Mouse (Mus musculus): ENCODE measurements around the gene Clec1b.

Clec1b gene

GRCm38 (mm10) chr6:129396997-129397396, at the start of gene Clec1b:
TSS of gene Clec1b (plus strand) at chr6:129397297.
- in situ Hi-C loops (cut with MboI; ENCODE audit: low pct_unique_long_range_greater_than_20kb in 1 of 2, low sequenced_read_pairs in 2 of 2, unreplicated experiment in 1 of 2): no loop called here

- in situ Hi-C loops (cut with MboI; ENCODE audit: low pct_unique_long_range_greater_than_20kb in 1 of 2, low sequenced_read_pairs in 2 of 2, unreplicated experiment in 1 of 2): loop anchor here in 1 of 2 experiments (25.0 kb wide), 1 partner anchor 512 kb away; the partner anchor contains the start of genes Gm44511 and Klrb1b
These were observed 47.4 kb upstream of the Clec1b start for GRCm38 (mm10) chr6:129349524-129350352.

DNA sequence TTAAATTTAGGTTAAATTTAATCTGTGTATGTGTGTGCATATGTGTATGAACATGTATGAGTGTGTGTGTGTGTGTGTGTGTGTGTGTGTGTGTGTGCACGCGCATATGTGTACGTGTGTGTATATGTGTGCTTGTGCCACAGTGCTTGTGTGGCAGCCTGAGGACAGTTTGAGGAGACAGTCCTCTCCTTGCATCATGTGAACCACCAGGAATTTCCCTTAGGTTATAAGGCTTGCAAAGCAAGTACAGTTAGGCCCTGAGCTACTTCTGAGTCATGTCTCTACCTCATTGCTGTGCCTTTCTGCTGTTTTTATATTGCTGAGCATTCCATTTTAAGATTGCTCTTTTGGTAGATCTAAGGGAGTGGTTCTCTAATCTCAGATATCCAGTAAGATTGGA, 46.0 kb upstream of the Clec1b start:
- in situ Hi-C loops (cut with MboI; ENCODE audit: low pct_unique_long_range_greater_than_20kb in 1 of 2, low sequenced_read_pairs in 2 of 2, unreplicated experiment in 1 of 2): loop anchor here in 1 of 2 experiments (25.0 kb wide), 1 partner anchor 514 kb away; the partner anchor contains the start of genes Gm44511 and Klrb1b

GRCm38 (mm10) chr6:129355774-129356173, 41.3 kb upstream of the Clec1b start:
- in situ Hi-C loops (cut with MboI; ENCODE audit: low pct_unique_long_range_greater_than_20kb in 1 of 2, low sequenced_read_pairs in 2 of 2, unreplicated experiment in 1 of 2): loop anchor here in 1 of 2 experiments (25.0 kb wide), 1 partner anchor 518 kb away; the partner anchor contains the start of genes Gm44511 and Klrb1b

DNA sequence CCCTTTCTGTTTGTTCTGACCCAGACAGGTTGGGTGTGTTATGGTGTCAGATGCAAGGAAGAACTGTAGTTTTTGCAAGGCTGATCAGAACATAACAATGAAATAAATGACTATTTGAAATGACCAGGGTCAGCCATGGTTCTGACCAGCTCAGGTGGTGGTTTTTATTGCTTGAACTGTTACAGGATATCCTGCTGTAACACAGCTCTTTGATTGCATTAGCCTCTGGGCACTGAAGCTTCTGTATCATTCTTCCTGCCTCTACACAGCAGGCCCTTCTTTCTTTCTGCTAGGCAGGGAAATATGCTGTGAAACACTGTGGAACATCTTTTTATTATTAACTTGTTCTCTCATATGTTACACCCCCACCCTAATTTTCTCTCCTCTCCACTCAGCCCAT, 40.7 kb upstream of the Clec1b start:
- in situ Hi-C loops (cut with MboI; ENCODE audit: low pct_unique_long_range_greater_than_20kb in 1 of 2, low sequenced_read_pairs in 2 of 2, unreplicated experiment in 1 of 2): loop anchor here in 1 of 2 experiments (25.0 kb wide), 1 partner anchor 519 kb away; the partner anchor contains the start of genes Gm44511 and Klrb1b

DNA sequence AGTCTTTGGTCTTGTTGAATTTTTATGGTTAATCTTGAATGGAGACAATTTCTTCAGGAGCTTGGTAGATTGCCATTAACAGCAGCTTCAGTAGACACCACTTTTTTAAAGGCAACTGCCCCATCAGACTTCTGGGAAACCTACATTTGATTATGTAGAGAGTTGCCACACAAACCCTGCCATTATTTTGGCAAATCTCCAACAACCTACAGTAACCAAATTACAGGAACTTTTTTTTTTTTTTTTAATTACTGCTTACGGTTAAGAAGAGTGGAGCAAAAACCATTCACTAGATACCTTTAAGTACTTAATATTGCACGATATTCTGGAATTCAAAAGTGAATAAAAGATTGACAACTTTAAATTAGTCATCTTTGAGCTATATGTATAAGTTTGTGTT, 37.6 kb upstream of the Clec1b start:
- in situ Hi-C loops (cut with MboI; ENCODE audit: low pct_unique_long_range_greater_than_20kb in 1 of 2, low sequenced_read_pairs in 2 of 2, unreplicated experiment in 1 of 2): loop anchor here in 1 of 2 experiments (25.0 kb wide), 1 partner anchor 522 kb away; the partner anchor contains the start of genes Gm44511 and Klrb1b

- in situ Hi-C loops (cut with MboI; ENCODE audit: low pct_unique_long_range_greater_than_20kb in 1 of 2, low sequenced_read_pairs in 2 of 2, unreplicated experiment in 1 of 2): loop anchor here (10.0 to 25.0 kb wide), 3 partner anchors 109 to 527 kb away; partner anchors contain the start of genes Gm44511 (in 1 of the 2) and Klrb1b (in 1 of the 2)
These were observed 33.2 kb upstream of the Clec1b start for GRCm38 (mm10) chr6:129363942-129364341.

GRCm38 (mm10) chr6:129365959-129366359, 31.1 kb upstream of the Clec1b start:
- in situ Hi-C loops (cut with MboI; ENCODE audit: low pct_unique_long_range_greater_than_20kb in 1 of 2, low sequenced_read_pairs in 2 of 2, unreplicated experiment in 1 of 2): loop anchor here (10.0 to 25.0 kb wide), 3 partner anchors 111 to 529 kb away; partner anchors contain the start of genes Gm44511 (in 1 of the 2) and Klrb1b (in 1 of the 2)

GRCm38 (mm10) chr6:129369374-129370132, 27.5 kb upstream of the Clec1b start:
- in situ Hi-C loops (cut with MboI; ENCODE audit: low pct_unique_long_range_greater_than_20kb in 1 of 2, low sequenced_read_pairs in 2 of 2, unreplicated experiment in 1 of 2): loop anchor here (10.0 to 25.0 kb wide), 3 partner anchors 115 to 532 kb away; partner anchors contain the start of genes Gm44511 (in 1 of the 2) and Klrb1b (in 1 of the 2)

DNA sequence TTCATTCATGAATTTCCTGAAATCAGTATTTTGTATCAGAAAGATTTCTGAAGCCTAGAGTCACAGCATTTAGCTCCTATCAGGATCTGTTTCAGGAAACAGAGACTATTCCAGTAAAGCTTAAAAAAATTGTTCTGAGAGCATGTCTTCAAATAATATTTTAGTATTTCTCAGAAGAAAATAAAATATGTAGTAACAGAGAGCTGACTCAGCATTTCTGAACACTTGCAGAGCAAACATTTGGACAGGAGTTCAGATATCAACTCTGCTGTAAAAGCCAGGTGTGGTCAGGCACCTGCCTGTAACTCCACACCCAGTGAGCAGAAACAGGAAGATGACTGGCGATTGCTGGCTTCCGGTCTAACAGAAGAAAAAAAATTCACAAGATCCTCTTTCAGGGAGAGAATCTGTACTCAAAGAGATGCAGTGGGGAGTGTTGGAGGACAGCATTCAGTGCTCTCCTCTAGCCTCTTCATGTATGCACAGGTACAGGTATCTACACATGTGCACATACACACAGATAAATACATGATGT, 22.1 kb upstream of the Clec1b start:
- in situ Hi-C loops (cut with MboI; ENCODE audit: low pct_unique_long_range_greater_than_20kb in 1 of 2, low sequenced_read_pairs in 2 of 2, unreplicated experiment in 1 of 2): loop anchor here in 1 of 2 experiments (25.0 kb wide), 1 partner anchor 538 kb away; the partner anchor contains the start of genes Gm44511 and Klrb1b

GRCm38 (mm10) chr6:129380454-129380853, 16.6 kb upstream of the Clec1b start:
- in situ Hi-C loops (cut with MboI; ENCODE audit: low pct_unique_long_range_greater_than_20kb in 1 of 2, low sequenced_read_pairs in 2 of 2, unreplicated experiment in 1 of 2): no loop called here

DNA sequence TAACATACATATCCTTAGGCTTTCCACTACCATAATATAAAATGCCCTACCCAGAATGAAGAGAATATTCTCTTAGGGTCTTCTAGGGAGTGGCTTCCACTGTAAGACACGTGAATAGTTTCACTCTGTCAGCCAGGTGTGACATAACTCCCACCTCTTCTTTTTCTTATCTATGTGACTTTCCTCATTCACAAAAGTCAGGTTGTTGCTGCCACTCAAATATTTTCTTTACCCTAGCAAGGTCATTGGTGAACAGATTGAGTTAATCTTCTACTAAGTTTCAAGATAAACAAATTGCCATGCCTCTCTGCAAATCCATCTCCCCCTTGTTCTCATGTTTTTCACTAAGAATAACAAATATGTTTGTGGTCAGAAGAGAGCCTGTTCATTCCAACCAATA, 15.4 kb upstream of the Clec1b start:
- in situ Hi-C loops (cut with MboI; ENCODE audit: low pct_unique_long_range_greater_than_20kb in 1 of 2, low sequenced_read_pairs in 2 of 2, unreplicated experiment in 1 of 2): no loop called here

- in situ Hi-C loops (cut with MboI; ENCODE audit: low pct_unique_long_range_greater_than_20kb in 1 of 2, low sequenced_read_pairs in 2 of 2, unreplicated experiment in 1 of 2): no loop called here
These were observed 13.6 kb upstream of the Clec1b start for GRCm38 (mm10) chr6:129383466-129383865.

DNA sequence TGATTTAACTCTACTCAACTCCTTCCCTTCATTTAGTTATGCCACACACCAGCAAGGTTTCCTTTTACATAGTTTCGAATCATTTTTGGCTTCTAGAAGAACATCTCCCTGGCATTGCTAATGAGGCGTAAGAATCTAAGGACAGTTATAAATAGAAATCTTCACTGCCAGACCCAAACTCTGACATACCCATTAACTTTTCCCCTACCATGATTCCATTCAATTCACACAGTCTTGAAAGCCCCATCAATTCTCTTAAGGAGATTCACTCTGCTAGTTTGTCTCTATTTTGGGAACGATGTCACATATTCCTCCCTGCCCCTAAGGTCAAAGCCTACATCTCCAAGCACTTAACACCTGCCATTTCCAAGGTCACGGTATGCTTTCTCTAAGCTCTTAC, 12.1 kb upstream of the Clec1b start:
- in situ Hi-C loops (cut with MboI; ENCODE audit: low pct_unique_long_range_greater_than_20kb in 1 of 2, low sequenced_read_pairs in 2 of 2, unreplicated experiment in 1 of 2): no loop called here

GRCm38 (mm10) chr6:129385774-129386173, 11.3 kb upstream of the Clec1b start, which contains the start of gene Clec12b:
TSS of gene Clec12b (minus strand) at chr6:129385874.
- in situ Hi-C loops (cut with MboI; ENCODE audit: low pct_unique_long_range_greater_than_20kb in 1 of 2, low sequenced_read_pairs in 2 of 2, unreplicated experiment in 1 of 2): no loop called here

- in situ Hi-C loops (cut with MboI; ENCODE audit: low pct_unique_long_range_greater_than_20kb in 1 of 2, low sequenced_read_pairs in 2 of 2, unreplicated experiment in 1 of 2): no loop called here
These were observed 3.9 kb upstream of the Clec1b start for GRCm38 (mm10) chr6:129393087-129393720.

DNA sequence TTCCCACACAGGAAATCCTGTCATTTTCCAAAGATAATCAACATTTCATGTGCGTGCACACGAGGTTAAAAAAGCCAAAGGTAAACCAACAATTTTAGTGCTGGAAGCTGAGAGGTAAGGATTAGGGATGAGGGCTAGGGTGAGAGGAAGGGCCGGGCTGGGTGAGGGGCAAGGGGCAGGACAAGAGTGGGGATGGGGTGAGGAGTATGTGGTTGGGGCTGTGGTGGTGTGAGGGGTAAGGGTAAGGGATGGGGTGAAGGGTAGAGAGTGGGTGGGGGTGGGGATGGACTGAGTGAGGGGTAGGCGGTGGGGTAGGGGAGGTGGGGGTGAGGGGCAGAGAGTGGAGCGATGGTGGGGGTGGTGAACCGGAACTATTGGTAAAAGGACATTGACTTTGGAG, 3.4 kb upstream of the Clec1b start:
- in situ Hi-C loops (cut with MboI; ENCODE audit: low pct_unique_long_range_greater_than_20kb in 1 of 2, low sequenced_read_pairs in 2 of 2, unreplicated experiment in 1 of 2): no loop called here

DNA sequence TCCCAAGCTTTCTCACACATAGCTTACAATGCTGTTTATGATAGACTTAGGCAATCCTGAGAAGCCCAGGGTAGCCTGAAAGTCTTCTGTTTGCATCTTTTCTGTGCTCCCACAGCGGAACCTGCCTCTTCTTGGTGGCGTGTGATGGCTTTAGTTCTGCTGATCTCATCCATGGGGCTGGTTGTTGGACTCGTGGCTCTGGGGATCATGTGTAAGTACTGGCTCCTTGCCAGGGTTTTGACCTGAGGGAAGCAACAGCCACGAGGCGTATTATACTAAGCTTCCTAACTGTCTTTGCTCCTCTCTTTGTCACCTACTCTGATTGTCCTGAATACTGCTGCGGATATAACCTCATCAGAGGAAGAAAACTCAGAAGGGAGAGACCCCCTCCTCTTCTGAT, 2.8 kb downstream of the Clec1b start:
- in situ Hi-C loops (cut with MboI; ENCODE audit: low pct_unique_long_range_greater_than_20kb in 1 of 2, low sequenced_read_pairs in 2 of 2, unreplicated experiment in 1 of 2): no loop called here
